Mouse (Mus musculus) heart, embryonic 13.5 days (tissue): Measurements from ENCODE around the gene D930048N14Rik. TPM values are rescaled to one million over a fixed set of nuclear protein-coding genes. Genes with fewer than 3 reads are reported as not detected.
A peak's percentile ranks its signal among the peaks of the same experiment; 100 is the strongest.
"Not testable (repeated sequence)": the region's sequence is repeated elsewhere in the genome, so short reads cannot be mapped to it uniquely, and the experiment has no call there.

ENCODE experiments used
- ATAC-seq: fragments of 200-750 bp; cut with Nextera tagmentation; 2 replicates; pipeline ENCODE4 v1.8.0; 2017; ENCODE audit warnings: moderate TSS enrichment; ENCODE audit not compliant: insufficient number of reproducible peaks, low FRiP score, low TSS enrichment; ENCODE audit errors: extremely low read depth
- H3K27ac ChIP-seq: fragments of 300-500 bp; sonication (generic); replicated peaks from 2 replicates; pipeline ENCODE4 v1.5.1; 2015; ENCODE audit warnings: moderate library complexity, mild to moderate bottlenecking, inconsistent platforms
- H3K27me3 ChIP-seq: fragments of 300-500 bp; sonication (generic); replicated peaks from 2 replicates; pipeline ENCODE4 v1.6.1; 2015; ENCODE audit warnings: mild to moderate bottlenecking, inconsistent platforms
- H3K36me3 ChIP-seq: fragments of 300-500 bp; sonication (generic); 2 replicates; pipeline ENCODE4 v1.6.1; 2015; ENCODE audit warnings: mild to moderate bottlenecking, inconsistent platforms
- H3K4me1 ChIP-seq: fragments of 300-500 bp; sonication (generic); 2 replicates; pipeline ENCODE4 v1.6.1; 2015; ENCODE audit warnings: inconsistent platforms
- H3K4me2 ChIP-seq: fragments of 300-500 bp; sonication (generic); 2 replicates; pipeline ENCODE4 v1.6.1; 2015; ENCODE audit warnings: inconsistent platforms, mild to moderate bottlenecking, moderate library complexity
- H3K4me3 ChIP-seq: fragments of 300-500 bp; sonication (generic); 2 replicates; pipeline ENCODE4 v1.5.1; 2015; ENCODE audit warnings: moderate library complexity, mild to moderate bottlenecking, inconsistent platforms
- H3K9ac ChIP-seq: fragments of 300-500 bp; sonication (generic); 2 replicates; pipeline ENCODE4 v1.6.1; 2015; ENCODE audit warnings: inconsistent platforms, mild to moderate bottlenecking, moderate library complexity
- H3K9me3 ChIP-seq: fragments of 300-500 bp; sonication (generic); 2 replicates; pipeline ENCODE4 v1.6.1; 2016; ENCODE audit warnings: inconsistent platforms
- WGBS: fragments of 180-500 bp; shearing (Covaris S2); methylation state at CpG from one replicate; pipeline ENCODE4 v1.1.7; 2015; ENCODE audit warnings: mixed read lengths; 5-methylcytosine and 5-hydroxymethylcytosine counted together
- polyA plus RNA-seq: library from polyadenylated mRNA; unstranded; fragments of >200 nt; fragmentation: Nextera tagmentation; extraction: Ambion mirVana; gene quantifications from 2 replicates; pipeline ENCODE4 v1.2.1, GENCODE M21; 2015

The D930048N14Rik gene
- polyA plus RNA-seq, 1 experiment from 2014 or later, result 0.86 TPM

- Histone ChIP-seq H3K27ac (no peak overlapping the region), H3K9me3 (no peaks in the 10 kb centered on the region), H3K4me3 (no peak overlapping the region)
Measured at GRCm38 (mm10) chr11:51656798-51657521, 6.2 kb downstream of the D930048N14Rik start.

GRCm38 (mm10) chr11:51658291-51658690, 7.5 kb downstream of the D930048N14Rik start:
- Histone ChIP-seq H3K9ac (no peak overlapping the region), H3K27ac (no peak overlapping the region), H3K36me3 (no peaks in the 10 kb centered on the region), H3K27me3 (no peaks in the 10 kb centered on the region), H3K9me3 (no peaks in the 10 kb centered on the region), H3K4me2 (no peak overlapping the region), H3K4me1 (peaks cover 12% of the 10 kb centered on the region; the same call in 1 of the 2 replicates), H3K4me3 (no peak overlapping the region)
- WGBS, result 48% methylated on average over 7 of the region's 7 CpGs
- no peak for ATAC-seq

More at GRCm38 (mm10) chr11:51656798-51657521, 6.2 kb downstream of the D930048N14Rik start:
- no peak for ATAC-seq
- no peak overlapping the region for H3K4me2 ChIP-seq
- H3K27me3 ChIP-seq, result no peaks in the 10 kb centered on the region; the same call in 1 of the 2 replicates
- no peaks in the 10 kb centered on the region for H3K36me3 ChIP-seq
- 79% methylated on average over 10 of the region's 10 CpGs for WGBS
- no peak overlapping the region for H3K9ac ChIP-seq
- H3K4me1 ChIP-seq, result peaks cover 12% of the 10 kb centered on the region; the same call in 1 of the 2 replicates

GRCm38 (mm10) chr11:51658705-51659104, 8.0 kb downstream of the D930048N14Rik start:
- no peaks in the 10 kb centered on the region for H3K27me3 ChIP-seq
- no peak overlapping the region for H3K4me3 ChIP-seq
- H3K4me1 ChIP-seq, result peaks cover 12% of the 10 kb centered on the region; the same call in 1 of the 2 replicates
- H3K9ac ChIP-seq, result 0 out of 2 replicates have a peak overlapping the region, but pooled peaks have one; percentile 16
- WGBS, result 58% methylated on average over 6 of the region's 6 CpGs
- H3K4me2 ChIP-seq, result no peak overlapping the region
- no peaks in the 10 kb centered on the region for H3K36me3 ChIP-seq
- no peaks in the 10 kb centered on the region for H3K9me3 ChIP-seq
- no peak overlapping the region for H3K27ac ChIP-seq
- ATAC-seq, result no peak

GRCm38 (mm10) chr11:51661867-51662365, 11.2 kb downstream of the D930048N14Rik start:
- WGBS, result 78% methylated on average over 16 of the region's 16 CpGs
- no peaks in the 10 kb centered on the region for H3K27me3 ChIP-seq
- H3K4me1 ChIP-seq, result peaks cover 12% of the 10 kb centered on the region; the same call in 1 of the 2 replicates
- H3K4me3 ChIP-seq, result no peak overlapping the region
- no peak for ATAC-seq
- no peak overlapping the region for H3K4me2 ChIP-seq
- H3K27ac ChIP-seq, result no peak overlapping the region
- no peaks in the 10 kb centered on the region for H3K9me3 ChIP-seq
- H3K36me3 ChIP-seq, result no peaks in the 10 kb centered on the region
- no peak overlapping the region for H3K9ac ChIP-seq

GRCm38 (mm10) chr11:51662632-51663031, 11.9 kb downstream of the D930048N14Rik start:
- Histone ChIP-seq H3K9me3 (no peaks in the 10 kb centered on the region), H3K27me3 (no peaks in the 10 kb centered on the region), H3K4me2 (no peak overlapping the region), H3K27ac (no peak overlapping the region), H3K36me3 (no peaks in the 10 kb centered on the region), H3K9ac (no peak overlapping the region), H3K4me3 (no peak overlapping the region), H3K4me1 (peaks cover 12% of the 10 kb centered on the region; the same call in 1 of the 2 replicates)
- no peak for ATAC-seq
- WGBS, result 76% methylated on average over 7 of the region's 7 CpGs

- H3K9ac ChIP-seq, H3K36me3 ChIP-seq, H3K27me3 ChIP-seq, H3K4me3 ChIP-seq, ATAC-seq, H3K27ac ChIP-seq, H3K4me2 ChIP-seq, H3K9me3 ChIP-seq, H3K4me1 ChIP-seq: not testable (repeated sequence)
- 85% methylated on average over 7 of the region's 7 CpGs for WGBS
Measured at GRCm38 (mm10) chr11:51664747-51665146, 14.0 kb downstream of the D930048N14Rik start.

- no peaks in the 10 kb centered on the region for H3K9me3 ChIP-seq
- no peak for ATAC-seq
- WGBS, result 86% methylated on average over 7 of the region's 7 CpGs
Measured at GRCm38 (mm10) chr11:51670846-51671245, 20.1 kb downstream of the D930048N14Rik start.

GRCm38 (mm10) chr11:51671376-51671775, 20.6 kb downstream of the D930048N14Rik start:
- ATAC-seq, result no peak
- Histone ChIP-seq H3K27me3 (no peaks in the 10 kb centered on the region), H3K4me1 (no peaks in the 10 kb centered on the region), H3K4me3 (no peak overlapping the region), H3K36me3 (no peaks in the 10 kb centered on the region), H3K9ac (no peak overlapping the region), H3K4me2 (no peak overlapping the region), H3K9me3 (no peaks in the 10 kb centered on the region), H3K27ac (no peak overlapping the region)
- 67% methylated on average over 2 of the region's 2 CpGs for WGBS

More at GRCm38 (mm10) chr11:51670846-51671245, 20.1 kb downstream of the D930048N14Rik start:
- Histone ChIP-seq H3K9ac (no peak overlapping the region), H3K4me1 (no peaks in the 10 kb centered on the region), H3K4me2 (no peak overlapping the region), H3K27me3 (no peaks in the 10 kb centered on the region), H3K4me3 (no peak overlapping the region), H3K36me3 (no peaks in the 10 kb centered on the region), H3K27ac (no peak overlapping the region)

GRCm38 (mm10) chr11:51673291-51673690, 22.5 kb downstream of the D930048N14Rik start:
- no peaks in the 10 kb centered on the region for H3K27me3 ChIP-seq

GRCm38 (mm10) chr11:51675386-51675785, 24.6 kb downstream of the D930048N14Rik start:
- ATAC-seq, result no peak
- WGBS, result 71% methylated on average over 5 of the region's 5 CpGs

More at GRCm38 (mm10) chr11:51673291-51673690, 22.5 kb downstream of the D930048N14Rik start:
- H3K4me1 ChIP-seq, result no peaks in the 10 kb centered on the region
- H3K4me2 ChIP-seq, result no peak overlapping the region
- no peak overlapping the region for H3K27ac ChIP-seq
- 79% methylated on average over 9 of the region's 9 CpGs for WGBS
- H3K4me3 ChIP-seq, result no peak overlapping the region
- H3K36me3 ChIP-seq, result no peaks in the 10 kb centered on the region
- H3K9me3 ChIP-seq, result no peaks in the 10 kb centered on the region
- no peak for ATAC-seq
- no peak overlapping the region for H3K9ac ChIP-seq

GRCm38 (mm10) chr11:51677737-51678418, 27.1 kb downstream of the D930048N14Rik start:
- H3K27me3 ChIP-seq, result 0 out of 2 replicates have a peak, but pooled peaks cover 5% of the 10 kb centered on the region
- no peaks in the 10 kb centered on the region for H3K9me3 ChIP-seq
- no peak overlapping the region for H3K9ac ChIP-seq
- H3K4me1 ChIP-seq, result peaks cover 4% of the 10 kb centered on the region; the same call in 1 of the 2 replicates
- H3K36me3 ChIP-seq, result no peaks in the 10 kb centered on the region
- H3K4me2 ChIP-seq, result no peak overlapping the region
- no peak overlapping the region for H3K27ac ChIP-seq
- ATAC-seq, result no peak
- 63% methylated on average over 6 of the region's 6 CpGs for WGBS
- H3K4me3 ChIP-seq, result no peak overlapping the region

More at GRCm38 (mm10) chr11:51675386-51675785, 24.6 kb downstream of the D930048N14Rik start:
- H3K4me1 ChIP-seq, result no peaks in the 10 kb centered on the region
- H3K4me2 ChIP-seq, result no peak overlapping the region
- no peak overlapping the region for H3K27ac ChIP-seq
- H3K9me3 ChIP-seq, result no peaks in the 10 kb centered on the region
- H3K9ac ChIP-seq, result no peak overlapping the region
- H3K4me3 ChIP-seq, result no peak overlapping the region
- H3K27me3 ChIP-seq, result 0 out of 2 replicates have a peak, but pooled peaks cover 5% of the 10 kb centered on the region
- H3K36me3 ChIP-seq, result no peaks in the 10 kb centered on the region
